Mouse (Mus musculus) midbrain, embryonic 11.5 days (tissue): ENCODE measurements around the gene Serbp1. TPM values are rescaled to one million over a fixed set of nuclear protein-coding genes. Genes with fewer than 3 reads are reported as not detected.

ENCODE experiments used
- ATAC-seq: fragments of 200-750 bp; cut with Nextera tagmentation; 2 replicates; pipeline ENCODE4 v1.8.0; 2017; ENCODE audit warnings: moderate TSS enrichment, moderate library complexity; ENCODE audit not compliant: low FRiP score
- DNase-seq: peaks from one replicate; pipeline ENCODE4 v3.0.0; 2015; ENCODE audit warnings: low spot score; ENCODE audit errors: missing footprints
- H3K27ac ChIP-seq: fragments of 300-500 bp; sonication (generic); 2 replicates; pipeline ENCODE4 v1.5.1; 2014; ENCODE audit warnings: low read depth, low read length
- H3K27me3 ChIP-seq: fragments of 300-500 bp; sonication (generic); 2 replicates; pipeline ENCODE4 v1.6.1; 2014; ENCODE audit warnings: mild to moderate bottlenecking, low read length, moderate library complexity, mixed read lengths; ENCODE audit not compliant: control insufficient read depth, insufficient read depth
- H3K36me3 ChIP-seq: fragments of 300-500 bp; sonication (generic); 2 replicates; pipeline ENCODE4 v1.6.1; 2014; ENCODE audit warnings: mild to moderate bottlenecking, low read length, moderate library complexity, mixed read lengths; ENCODE audit not compliant: control insufficient read depth, insufficient read depth
- H3K4me1 ChIP-seq: fragments of 300-500 bp; sonication (generic); 2 replicates; pipeline ENCODE4 v1.6.1; 2014; ENCODE audit warnings: low read length; ENCODE audit not compliant: control insufficient read depth, insufficient read depth
- H3K4me2 ChIP-seq: fragments of 300-500 bp; sonication (generic); 2 replicates; pipeline ENCODE4 v1.6.1; 2014; ENCODE audit warnings: mild to moderate bottlenecking, moderate library complexity
- H3K4me3 ChIP-seq: fragments of 300-500 bp; sonication (generic); 2 replicates; pipeline ENCODE4 v1.5.1; 2014; ENCODE audit warnings: low read depth, low read length
- H3K9ac ChIP-seq: fragments of 300-500 bp; sonication (generic); 2 replicates; pipeline ENCODE4 v1.6.1; 2014; ENCODE audit warnings: low read length
- H3K9me3 ChIP-seq: fragments of 300-500 bp; sonication (generic); 2 replicates; pipeline ENCODE4 v1.6.1; 2016; ENCODE audit warnings: low read length; ENCODE audit not compliant: control insufficient read depth
- polyA plus RNA-seq: library from polyadenylated mRNA; unstranded; fragments of >200 nt; fragmentation: Nextera tagmentation; extraction: Ambion mirVana; gene quantifications from 2 replicates; pipeline ENCODE4 v1.2.1, GENCODE M21; 2014

The Serbp1 gene
- polyA plus RNA-seq, 1 experiment from 2014 or later = 547 TPM

- Histone ChIP-seq H3K9ac (no peak overlapping the region), H3K4me3 (no peak overlapping the region), H3K4me1 (no peaks in the 10 kb centered on the region), H3K9me3 (no peaks in the 10 kb centered on the region), H3K4me2 (no peak overlapping the region), H3K36me3 (no peaks in the 10 kb centered on the region), H3K27me3 (no peaks in the 10 kb centered on the region), H3K27ac (no peak overlapping the region)
- ATAC-seq = no peak
- no peak for DNase-seq
Measured at GRCm38 (mm10) chr6:67339494-67339893, 101.5 kb downstream of the Serbp1 start.

Other genes with a start within 250 kb of the Serbp1 start
- gene Gadd45a, start 200.7 kb upstream of the Serbp1 start, polyA plus RNA-seq = 13.2 and 16.5 TPM in 2 replicates
- 0.07 and 0.10 TPM in 2 replicates for gene Il12rb2, start 138.0 kb downstream of the Serbp1 start, polyA plus RNA-seq